Mouse (Mus musculus): ENCODE measurements around the gene Syt14.

DNA sequence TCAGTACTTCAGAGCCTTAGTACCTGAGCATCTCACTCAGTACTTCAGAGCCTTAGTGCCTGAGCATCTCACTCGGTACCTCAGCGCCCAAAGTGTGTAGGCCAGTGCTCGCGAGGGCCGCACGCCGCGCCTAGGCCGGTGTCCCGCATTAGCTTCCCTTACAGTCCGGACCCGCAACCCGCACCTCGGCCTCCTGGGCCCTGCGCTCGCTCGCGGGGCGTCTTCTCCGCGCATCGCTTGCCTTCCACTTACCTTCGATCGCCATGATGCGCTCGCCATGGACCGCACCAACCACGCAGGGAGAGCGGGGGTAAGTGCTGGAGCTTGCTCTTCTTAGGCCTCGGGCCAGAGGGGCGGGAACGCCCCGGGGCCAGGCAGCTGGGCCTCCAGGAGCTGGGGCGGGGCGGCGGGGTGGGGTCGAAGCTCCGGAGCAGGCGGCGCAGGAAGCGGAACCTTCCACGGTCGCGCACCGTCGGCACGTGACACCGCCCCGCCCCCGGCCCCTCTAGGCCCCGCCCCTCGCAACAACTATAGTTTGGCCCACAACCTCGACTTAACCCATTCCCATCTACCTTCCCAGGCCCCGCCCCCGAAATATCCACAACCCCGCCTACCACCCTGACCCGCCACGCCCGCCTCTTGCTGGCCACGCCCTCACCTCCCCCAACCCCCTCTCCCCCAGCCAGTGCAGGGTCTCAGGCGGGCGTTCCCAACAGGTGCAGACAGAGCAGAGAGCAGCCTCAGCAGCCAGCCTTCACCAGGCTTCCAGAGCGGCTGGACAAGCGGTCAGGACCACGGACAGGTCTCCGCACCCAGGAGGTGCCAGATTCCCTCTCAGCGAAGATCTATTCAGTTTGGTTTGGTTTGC is at the start of gene Syt14:
- TF ChIP-seq FLI1 (IDR thresholded peaks at IDR 0.05; ENCODE audit: low read length) (no peak), GATA1 (IDR thresholded peaks at IDR 0.05; ENCODE audit: borderline replicate concordance, low read length) (no peak)

All from megakaryocyte, embryonic 14.5 days (primary cell).